Mouse (Mus musculus) c-Kit-positive CD71-negative TER-119-negative erythroid progenitor cells, embryonic 14.5 days (primary cell): ENCODE results near the gene Uaca.

Source experiments
- DNase-seq: peaks from one replicate; pipeline ENCODE4 v3.0.0-alpha.2; 2013; ENCODE audit warnings: low read depth

Uaca gene

DNA sequence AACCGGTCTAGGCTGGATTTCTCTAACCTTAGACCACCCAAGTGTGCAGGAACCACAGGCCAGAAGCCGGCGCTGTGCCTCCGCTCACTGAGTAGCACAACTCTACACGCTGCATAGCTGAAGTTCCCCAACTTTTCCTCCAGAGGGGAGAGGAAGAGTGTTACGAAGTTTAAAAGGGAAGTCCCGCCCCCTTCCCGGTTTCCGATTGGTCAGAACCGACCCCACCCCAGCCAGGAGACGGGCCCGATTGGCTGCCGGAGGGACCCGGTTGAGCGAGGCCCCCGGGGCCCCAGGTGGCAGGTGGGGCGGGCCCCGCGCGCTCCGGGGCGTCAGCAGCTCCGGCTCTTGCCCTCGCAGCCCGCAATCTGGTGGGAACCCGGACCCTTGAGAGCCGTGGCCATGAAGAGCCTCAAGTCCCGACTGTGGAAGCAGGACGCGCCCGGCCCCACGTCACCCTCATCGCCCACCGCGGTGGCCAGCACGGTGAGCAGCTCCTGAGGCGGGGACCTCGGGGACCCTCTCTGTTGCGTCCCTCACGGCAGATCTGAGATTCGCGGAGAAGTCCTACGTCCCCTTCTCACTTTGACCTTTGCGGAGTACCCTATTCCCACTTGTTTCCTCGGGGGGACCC is at the start of gene Uaca:
Gene Uaca (plus strand): TSS at position 333 of the 631 bp plus-strand sequence.
- peak; percentile 45 for DNase-seq

DNA sequence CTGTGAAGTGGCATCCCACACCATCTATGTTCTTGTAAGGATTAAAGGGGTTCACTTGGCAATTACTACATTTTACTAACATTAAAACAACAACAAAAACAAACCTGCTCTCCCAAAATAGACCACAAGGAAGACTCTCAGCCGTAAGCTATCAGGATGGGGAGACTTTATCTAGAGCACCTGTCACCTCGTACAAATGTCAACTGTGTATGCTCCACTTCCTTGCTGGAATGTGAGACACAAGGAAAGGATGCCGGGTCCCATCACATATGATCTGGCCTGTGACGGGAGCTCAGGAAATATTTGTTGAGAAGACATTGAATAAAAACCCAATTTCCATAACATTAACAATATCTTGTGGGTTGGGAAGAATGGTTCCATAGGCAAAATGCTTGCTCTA is 49.4 kb upstream of the Uaca start:
- no peak for DNase-seq

DNA sequence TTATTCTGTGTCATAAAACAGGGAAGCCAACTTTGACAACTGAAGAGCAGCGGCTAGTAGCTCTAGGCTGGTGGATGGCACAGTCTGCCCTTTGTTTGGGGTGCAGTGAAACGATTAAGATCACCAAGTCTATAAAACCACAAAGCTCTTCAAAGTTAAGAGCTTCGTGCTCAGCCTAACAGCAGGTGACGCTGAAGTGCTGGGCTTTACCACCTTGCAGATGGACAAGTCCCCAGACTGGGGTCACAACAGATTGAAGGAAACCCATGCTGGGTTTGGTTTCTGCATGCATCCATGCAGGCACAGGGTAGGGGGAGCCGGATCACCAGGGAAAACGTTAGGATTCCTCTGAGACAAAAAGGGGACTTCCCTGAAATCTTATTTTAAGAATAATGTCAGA is 47.8 kb upstream of the Uaca start:
- DNase-seq = no peak

DNA sequence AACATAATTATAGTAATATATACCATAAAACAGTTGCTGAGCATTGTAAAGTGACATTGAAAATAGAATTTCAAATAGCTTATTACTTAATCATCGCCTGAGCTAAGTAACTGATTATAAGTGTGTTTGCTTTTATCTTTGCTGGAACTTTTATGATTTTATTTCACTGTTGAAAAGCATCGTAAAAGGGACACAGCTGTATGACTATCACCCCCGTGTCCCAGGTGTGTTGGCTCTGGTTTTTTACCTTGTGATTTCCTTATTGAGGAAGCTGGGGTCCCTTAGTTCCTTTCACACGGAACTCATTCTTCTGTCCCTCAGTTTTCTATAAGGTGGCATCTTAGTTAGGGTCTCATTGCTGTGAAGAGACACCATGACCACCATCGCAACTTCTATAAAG is 46.7 kb upstream of the Uaca start:
- no peak for DNase-seq

DNA sequence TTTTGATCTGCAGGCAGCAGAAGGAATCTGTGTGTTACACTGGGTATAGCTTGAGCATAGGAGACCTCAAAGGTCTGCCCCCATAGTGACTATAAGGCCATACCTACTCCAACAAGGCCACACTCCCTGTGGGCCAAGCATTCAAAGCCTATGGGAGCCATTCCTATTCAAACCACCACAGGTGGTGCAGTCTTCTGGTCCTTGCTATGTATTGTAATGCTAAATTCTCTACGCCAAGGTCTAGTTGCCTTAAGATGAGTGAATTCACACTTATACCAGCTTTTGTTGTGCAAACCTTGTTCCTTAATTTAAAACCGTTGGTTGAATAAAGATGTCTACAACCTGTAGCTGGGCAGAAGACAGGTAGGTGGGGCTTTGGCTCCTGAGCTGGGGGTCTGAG is 46.2 kb upstream of the Uaca start:
- no peak for DNase-seq

DNA sequence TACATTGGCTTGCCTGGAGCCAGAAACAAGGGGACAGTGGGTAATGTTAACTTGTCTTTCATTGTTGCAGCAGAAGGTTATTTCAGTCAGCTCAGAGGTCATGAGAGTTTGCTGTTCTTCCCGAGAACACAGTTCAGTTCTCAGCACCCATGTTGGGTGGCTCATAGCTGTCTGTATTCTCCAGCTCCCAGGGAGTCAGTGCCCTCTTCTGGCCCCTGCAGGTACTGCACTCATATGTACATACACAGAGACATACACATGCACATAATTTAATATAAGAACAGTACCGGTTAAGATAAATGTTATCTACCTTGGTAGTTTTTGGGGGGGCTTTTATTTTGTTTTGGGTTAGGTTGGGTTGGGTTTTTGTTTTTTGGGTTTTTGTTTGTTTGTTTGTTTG is 45.2 kb upstream of the Uaca start:
- no peak for DNase-seq

DNA sequence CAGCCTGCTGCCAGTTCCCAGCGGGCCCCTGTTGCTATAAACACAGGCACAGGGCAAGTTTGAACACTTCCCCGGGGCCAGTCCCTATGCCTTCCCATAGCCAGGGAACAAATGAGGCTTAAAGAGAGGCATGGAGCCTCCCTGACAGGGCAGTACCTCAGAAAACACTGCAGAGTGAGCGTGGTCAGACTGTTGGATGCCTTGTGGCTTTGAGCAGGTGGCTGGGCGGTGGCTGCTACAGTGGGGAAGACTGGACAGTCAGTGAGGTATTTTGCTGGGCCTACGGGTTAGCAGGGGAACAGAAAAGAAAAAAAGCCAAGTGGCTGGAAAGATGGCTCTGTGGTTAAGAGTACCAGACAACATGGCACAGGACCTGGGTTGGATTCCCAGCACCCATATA is 43.2 kb upstream of the Uaca start:
- DNase-seq = no peak

DNA sequence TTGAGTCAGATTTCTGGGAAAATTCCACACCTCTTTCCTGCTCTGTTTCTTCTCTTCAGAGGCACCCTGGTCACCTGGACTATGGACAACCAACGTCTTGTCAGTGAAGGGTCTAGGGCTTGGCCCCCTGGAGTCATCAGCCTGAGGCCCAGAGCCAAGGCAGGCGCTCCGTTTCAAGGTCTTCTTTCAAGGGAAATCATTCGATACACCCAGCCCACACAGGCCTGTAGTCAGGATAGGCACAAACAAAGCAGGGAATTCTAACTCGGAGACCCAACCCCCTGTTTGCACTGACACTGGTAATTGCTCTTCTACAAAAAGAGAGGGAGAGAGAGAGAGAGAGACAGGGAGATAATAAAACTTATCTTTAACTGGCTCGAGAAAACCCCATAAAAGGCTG is 42.4 kb upstream of the Uaca start:
- no peak for DNase-seq

DNA sequence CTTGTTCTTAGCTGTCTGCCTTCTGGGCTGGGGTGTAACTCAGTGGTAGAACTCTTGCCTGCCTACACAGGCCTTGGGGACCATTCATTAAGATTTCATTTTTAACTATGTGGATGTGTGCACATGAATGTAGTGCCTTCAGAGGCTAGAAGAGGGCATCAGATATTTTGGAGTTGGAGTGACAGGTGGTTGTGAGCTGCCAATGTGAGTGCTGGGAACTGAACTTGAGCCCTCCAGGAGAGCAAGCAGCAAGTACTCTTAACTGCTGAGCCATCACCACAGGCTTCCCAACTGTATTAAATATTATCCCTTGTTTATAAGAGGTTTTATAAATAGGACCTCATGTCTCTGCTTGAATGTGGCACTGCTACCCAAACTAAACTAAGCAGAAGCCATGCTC is 41.7 kb upstream of the Uaca start:
- no peak for DNase-seq

DNA sequence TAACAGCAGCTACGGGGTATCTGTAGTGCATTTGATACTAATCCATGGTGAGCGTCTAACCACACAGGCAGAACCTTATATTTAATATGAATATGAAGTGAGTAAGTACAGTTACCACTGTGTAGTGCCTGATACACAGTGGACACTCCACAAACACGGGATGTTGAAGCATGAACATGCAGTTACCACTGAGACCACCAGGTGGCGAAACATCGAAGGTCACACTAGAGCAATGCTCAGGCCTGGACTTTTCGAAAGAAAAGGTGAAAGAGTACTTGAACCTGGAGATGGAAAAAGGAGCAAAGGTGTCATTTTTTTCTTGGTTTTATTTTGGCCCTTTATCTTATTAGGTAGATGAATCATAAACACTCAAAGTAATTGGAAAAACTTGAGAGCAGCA is 38.1 kb upstream of the Uaca start:
- peak; percentile 59 for DNase-seq

DNA sequence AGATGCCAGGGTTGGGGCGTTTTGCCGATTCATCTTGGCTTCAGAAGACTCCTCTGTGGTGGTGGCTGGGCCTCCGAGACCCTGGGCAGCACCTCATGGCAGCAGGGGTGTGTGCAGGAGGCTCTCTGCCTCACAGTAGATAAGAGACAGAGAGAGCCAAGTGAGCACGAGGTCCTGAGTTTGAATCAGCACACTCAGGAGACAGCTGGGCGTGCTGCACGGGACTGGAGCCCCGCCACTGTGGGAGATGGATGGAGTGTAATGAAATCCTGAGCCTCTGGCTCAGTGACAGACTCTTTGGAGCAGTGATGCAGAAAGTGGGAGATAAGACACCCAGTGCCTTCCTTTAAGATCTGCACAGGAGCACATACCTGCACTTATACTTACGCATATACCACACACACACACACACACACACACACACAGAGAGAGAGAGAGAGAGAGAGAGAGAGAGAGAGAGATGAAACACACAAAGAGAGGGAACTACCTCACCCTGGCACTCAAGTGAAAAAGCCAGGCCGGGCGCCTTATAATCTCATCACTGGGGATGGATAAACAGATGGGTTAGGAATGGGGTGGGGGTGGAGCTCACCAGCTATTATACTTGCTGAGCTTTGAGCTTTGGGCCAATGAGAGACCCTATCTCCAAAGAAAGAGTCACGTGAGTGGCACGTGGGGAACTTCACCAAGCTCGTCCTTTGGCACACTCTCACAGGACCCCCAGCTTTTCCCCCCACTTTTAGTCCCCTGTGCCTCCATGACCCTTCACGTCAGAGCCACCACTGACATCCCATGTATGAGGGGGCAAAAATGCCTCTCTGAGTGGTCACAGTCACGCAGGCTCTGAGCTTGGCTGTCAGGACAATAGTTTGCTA is 37.2 kb upstream of the Uaca start:
- no peak for DNase-seq

DNA sequence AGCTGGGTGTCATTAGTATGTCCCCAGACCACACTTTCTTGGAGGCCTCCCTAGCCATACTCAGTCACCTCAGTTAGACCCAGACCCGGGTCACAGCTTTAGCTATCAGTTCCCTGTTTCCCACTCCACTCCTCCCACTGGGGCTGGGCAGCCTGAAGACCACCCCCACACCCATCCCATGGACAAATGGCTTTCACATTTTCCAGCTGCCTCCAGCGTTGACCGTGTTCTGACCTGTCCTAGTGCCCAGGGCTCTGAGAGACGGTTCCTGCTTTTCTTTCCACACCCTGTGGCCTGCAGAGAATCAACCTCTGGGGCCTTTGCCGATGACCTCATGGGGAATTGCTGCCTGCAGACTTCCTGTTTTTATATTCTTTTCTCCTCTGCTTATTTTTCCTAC is 36.5 kb upstream of the Uaca start:
- no peak for DNase-seq

DNA sequence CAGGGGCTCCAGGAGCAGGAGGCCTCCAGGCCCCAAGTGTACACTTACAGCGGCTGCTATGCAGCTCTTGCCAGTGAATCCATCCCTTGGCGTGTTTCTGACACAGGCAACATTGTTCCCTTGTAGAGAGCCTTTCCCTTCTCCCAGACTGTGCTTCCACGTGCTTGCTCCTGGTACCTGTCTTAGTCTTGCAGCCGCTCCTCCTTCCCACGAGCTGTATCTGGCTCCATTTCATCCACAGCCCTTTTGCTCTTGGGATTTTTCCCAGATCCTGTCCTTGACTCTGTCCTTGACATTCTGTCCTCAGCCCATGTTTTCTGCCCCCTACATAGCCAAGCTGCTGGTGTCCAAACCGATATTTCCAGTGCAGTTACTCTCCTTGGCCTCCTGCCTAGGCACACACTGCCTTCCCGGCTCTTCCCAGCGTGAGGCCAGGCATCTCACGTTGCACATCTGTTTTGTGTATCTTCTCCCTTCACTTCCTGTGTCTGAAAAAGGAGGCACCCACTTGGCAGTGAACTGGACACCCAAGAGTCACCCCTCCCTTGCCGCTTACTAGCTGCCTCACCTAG is 34.8 kb upstream of the Uaca start:
- DNase-seq = no peak

DNA sequence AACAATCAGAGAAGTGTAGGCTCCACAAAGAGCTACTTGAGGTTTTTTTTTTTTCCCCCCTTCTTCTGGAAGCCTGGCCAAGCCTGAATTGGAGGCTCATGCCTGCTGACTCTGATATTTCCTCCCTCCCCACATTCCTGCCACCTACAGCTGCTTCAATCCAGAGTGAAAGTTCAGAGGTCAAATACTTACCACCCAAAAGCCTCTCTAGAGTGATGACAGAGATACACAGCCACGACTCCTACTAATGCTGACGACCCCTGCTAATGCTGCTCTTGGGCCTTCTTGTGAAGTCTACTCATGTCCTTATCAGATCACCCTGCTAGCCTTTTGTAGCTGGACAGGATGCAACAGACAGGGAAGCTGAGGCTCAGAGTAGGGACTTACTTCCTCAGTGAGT is 29.2 kb upstream of the Uaca start:
- DNase-seq = no peak

DNA sequence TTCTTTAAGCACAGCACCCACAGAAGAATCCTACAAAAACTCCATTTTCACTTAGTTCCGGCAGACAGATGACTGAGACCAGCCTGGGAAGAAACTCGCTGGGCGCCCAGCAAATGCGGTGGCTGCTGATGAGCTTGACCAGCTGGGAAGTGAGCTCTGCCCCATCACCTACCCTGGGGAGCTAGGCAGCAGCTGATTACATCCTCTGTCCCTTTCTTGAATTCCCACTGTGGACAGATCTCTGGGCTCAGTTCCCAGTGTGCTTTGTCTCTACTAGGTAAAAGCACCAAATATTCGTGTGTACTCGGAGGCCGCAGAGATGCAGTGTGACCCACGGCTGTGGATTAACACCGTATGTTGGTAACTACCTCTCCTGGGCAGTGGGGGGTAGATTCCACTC is 25.9 kb upstream of the Uaca start:
- DNase-seq = no peak

DNA sequence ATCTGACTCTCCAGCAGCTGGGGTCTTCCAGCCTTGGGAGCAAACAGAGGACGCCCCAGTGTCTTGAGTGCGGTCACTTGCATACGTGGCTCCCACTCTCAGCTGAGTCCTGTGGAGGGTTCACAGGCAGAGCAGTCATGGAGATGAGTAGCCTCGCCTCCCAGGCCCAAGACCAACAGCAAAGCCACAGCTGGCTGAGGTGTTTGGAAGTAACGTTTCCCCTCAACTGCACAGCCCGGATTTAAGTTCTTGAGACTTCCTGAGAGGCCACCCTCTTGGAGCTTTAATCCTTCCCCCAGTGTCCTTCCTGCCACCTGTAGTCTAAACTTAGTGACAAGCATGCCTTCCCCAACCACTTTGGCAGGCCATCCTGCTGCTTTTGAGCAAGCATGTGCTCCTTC is 24.6 kb upstream of the Uaca start:
- DNase-seq = no peak

DNA sequence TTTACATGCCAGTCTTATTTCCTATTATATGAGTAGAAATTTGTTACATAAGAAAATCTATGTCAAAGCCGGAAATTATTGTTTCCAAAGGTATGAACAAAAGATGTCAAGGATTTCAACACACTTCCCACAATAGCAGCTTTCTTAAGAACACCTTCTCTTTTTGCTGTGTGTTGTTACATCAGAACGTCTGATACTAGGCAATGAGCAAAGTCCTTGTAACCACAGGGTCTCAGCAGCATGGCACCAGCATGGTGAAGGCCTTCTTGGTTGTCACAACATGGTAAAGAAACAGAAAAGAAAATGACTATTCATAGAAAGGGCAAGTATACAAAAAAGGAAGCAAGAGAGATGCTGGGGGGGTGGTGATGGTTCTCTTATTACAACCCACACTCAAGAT is 20.6 kb upstream of the Uaca start:
- DNase-seq = no peak

DNA sequence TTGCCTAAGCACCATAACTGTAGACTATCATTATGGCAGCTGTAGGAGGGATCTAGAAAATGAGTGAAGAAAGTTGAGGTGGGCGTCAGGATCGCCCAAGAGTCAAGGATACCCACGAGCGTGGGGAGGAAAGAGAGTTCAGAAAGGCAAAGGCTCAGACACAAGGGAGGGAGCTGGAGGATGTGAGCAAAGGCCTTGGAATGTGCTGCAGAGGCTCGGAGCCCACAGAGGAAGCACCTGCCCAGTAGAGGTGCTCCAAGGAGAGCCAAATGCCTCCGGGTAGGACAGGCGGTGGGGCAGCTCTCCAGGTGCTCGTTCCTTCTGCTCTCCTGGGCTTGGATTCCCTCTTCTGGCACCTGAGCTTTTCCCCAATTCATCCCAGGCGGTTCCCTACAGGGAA is 17.4 kb upstream of the Uaca start:
- DNase-seq = no peak

DNA sequence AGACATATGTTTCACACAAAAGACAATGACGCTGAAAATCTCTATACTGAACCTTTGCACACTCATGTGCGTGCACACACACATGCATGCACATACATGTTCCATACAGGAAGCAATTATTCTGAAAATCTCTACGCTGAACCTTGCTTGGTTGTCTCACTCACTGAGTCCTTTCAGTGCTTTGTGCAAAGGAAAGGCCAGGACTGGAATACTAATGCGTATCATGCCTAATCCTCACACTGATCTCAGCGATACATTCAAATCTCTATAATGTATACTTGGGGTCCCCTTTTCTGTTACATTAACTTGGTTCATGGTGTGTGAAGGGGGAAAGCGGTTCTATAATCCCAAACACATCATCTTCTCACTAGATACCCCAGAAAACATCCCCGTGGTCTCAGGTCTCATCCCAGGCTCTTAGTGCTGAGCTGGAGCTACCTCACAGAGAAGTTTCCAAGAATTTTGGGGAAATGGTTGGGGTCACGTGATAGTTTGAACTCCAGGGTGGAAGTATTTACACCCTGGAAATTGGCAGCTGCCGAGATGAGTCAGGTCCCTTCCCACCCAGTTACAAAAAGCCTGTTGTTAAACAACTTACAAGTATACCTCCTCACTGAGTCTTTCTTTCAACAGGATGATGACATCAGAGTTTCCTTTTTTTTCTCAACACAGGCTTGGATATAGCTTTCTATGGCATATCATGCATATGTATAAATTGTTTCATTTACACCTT is 12.1 kb upstream of the Uaca start:
- no peak for DNase-seq

DNA sequence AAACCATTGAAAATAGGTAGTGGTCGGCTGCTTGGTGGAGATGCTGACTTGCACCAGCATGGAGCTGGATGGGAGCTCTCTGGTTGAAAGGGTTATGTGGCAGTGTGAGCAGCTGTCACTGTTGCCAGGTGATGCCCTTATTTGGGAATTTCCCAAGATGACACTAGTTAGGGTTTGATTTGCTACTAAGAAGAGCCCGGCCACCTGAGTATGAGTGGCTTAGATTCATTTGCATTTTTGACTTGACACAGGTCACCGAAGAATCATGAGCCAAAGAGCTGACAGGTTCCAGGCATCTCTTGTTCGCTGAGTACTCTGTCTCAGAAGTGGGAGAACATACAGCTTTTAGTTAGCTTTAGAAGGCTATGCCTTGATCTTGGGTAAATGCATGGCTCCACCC is 9.3 kb upstream of the Uaca start:
- DNase-seq = no peak

DNA sequence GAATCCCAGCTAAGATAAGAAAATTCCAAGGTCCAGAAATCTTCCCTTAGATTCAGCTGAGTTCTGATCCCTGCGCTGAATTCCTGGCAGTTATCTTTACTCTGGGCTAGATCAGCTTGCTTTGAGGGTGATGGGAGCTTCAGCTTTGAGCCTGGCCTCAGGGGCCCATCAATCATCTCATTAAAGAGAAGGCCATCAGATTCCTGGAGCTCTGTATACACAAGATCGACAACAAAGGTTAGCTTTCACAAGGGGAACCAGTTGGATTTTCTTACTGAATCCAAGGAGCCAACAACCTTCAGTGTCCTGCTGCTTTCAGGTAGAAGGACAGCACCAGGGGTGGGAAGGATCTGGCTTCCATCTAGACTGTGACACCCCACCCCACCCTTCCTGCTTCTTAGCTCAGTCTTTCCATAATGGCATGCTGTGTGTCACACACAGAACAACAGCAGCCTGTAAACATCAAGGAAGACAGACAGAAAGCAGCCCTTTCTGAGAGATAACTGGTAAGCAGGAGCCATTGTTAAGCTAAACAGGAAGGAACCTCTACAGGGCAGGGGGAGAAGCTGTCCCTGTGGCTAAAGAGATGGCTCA is 6.7 kb upstream of the Uaca start:
- no peak for DNase-seq

DNA sequence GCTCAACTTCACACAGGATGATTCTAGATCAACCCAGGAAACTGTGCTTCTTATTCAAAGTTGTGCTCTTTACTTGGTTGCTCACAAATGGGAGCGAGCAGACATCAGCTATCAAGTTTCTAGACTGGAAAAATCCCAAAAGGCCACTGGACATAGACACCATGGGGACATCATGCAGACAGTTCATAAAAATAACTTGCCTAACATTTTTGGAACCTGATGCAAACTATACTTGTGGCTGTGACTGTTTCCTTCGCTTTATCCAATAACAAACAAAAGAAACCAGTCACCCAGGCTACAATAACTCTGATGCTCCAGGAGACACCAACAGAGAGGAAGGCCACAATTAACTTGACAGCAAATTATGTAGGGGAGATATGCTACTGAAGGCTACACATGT is 4.1 kb upstream of the Uaca start:
- no peak for DNase-seq
